Comparison of ENCODE assay signal across 7 mouse cellular contexts in genomic region chr6:120539132-120539759, GRCm38 (mm10). TPM values are rescaled to one million over a fixed set of nuclear protein-coding genes. Genes with fewer than 3 reads are reported as not detected.
DNase-seq lines count a peak whose midpoint lies in the region; TF ChIP-seq lines count a peak whose summit lies in the region.

No protein-coding gene starts in this region.

- H3K4me1 ChIP-seq in cortical plate, adult 2 months (ENCODE audit: control insufficient read depth, insufficient read depth, low read length): no peaks in the 10 kb centered on the region

- no peak overlapping the region for H3K27ac ChIP-seq in cortical plate, adult 2 months (ENCODE audit: insufficient read depth, low read length)

- TF ChIP-seq POLR2A in cortical plate, adult 2 months (IDR thresholded peaks at IDR 0.05; ENCODE audit: extremely low read depth, insufficient read depth, low read length): no peak

- no peak overlapping the region for H3K4me3 ChIP-seq in cortical plate, adult 2 months (ENCODE audit: insufficient read depth, low read length)

- DNase-seq in adrenal gland, adult (ENCODE audit: inconsistent age in 2 of 2, low spot score in 1 of 2): peak; percentile 67 to 93
- peak; percentile 70 for DNase-seq in gastrocnemius, postnatal 10 days
- peak; percentile 82 for DNase-seq in induced T-regulatory cell, adult 2 months (ENCODE audit: low read depth)
- DNase-seq in left cerebral cortex, postnatal 14 days (ENCODE audit: low spot score in 2 of 2): peak; percentile 67 to 81
- peak; percentile 93 for DNase-seq in mesoderm, embryonic 11.5 days (ENCODE audit: low read depth, low spot score)
- peak; percentile 25 to 42 for DNase-seq in right cerebral cortex, postnatal 36 days (ENCODE audit: low spot score in 2 of 2)

- intact Hi-C loops in left cerebral cortex, postnatal 14 days (cut with DNase I): loop anchor here (1.0 to 2.0 kb wide), 3 partner anchors 60 to 197 kb away; partner anchors contain the start of gene Cecr2

- TF ChIP-seq CTCF in cortical plate, adult 2 months (IDR thresholded peaks at IDR 0.05; ENCODE audit: extremely low read depth, insufficient read depth, low read length): peak; percentile 90

RNA-seq across cellular contexts. Expression of gene Hdhd5, which starts 8.1 kb away (rescaled TPM):
- polyA plus RNA-seq in cortical plate, adult 2 months (2012; rRNA removed): 45.6 and 46.9 TPM in 2 replicates
- 10 to 100 TPM; 16.8 to 18.4 TPM for total RNA-seq in gastrocnemius, postnatal 10 days (2021)
- total RNA-seq in left cerebral cortex, postnatal 14 days (2021): 10 to 100 TPM; 34.4 to 34.9 TPM

RNA-seq across cellular contexts. Expression of gene Tmem121b, which starts 45.6 kb away (rescaled TPM):
- 39.3 and 40.5 TPM in 2 replicates for polyA plus RNA-seq in cortical plate, adult 2 months (2012; rRNA removed)
- total RNA-seq in gastrocnemius, postnatal 10 days (2021): under 1 TPM; 0.16 to 0.20 TPM
- total RNA-seq in left cerebral cortex, postnatal 14 days (2021): 10 to 100 TPM; 71.2 to 75.7 TPM

Comparison
In these comparisons a context has a peak if more than half of its experiments do, and no peak if none do; other contexts are left out.
1. DNase-seq: peak in every context shown above with its lines; median percentile 93 in mesoderm, embryonic 11.5 days; 82 in induced T-regulatory cell, adult 2 months; 80 in adrenal gland, adult; 74 in left cerebral cortex, postnatal 14 days; 70 in gastrocnemius, postnatal 10 days; 34 in right cerebral cortex, postnatal 36 days.
2. RNA of gene Tmem121b, which starts 45.6 kb away (total RNA-seq): 71.2 to 75.7 TPM in left cerebral cortex, postnatal 14 days; 0.16 to 0.20 TPM in gastrocnemius, postnatal 10 days; every median in the first group is over 10 times any median in the second.